Comparison of ENCODE assay signal across 30 mouse cellular contexts in genomic region chr3:123695721-123696120, GRCm38 (mm10). TPM values are rescaled to one million over a fixed set of nuclear protein-coding genes. Genes with fewer than 3 reads are reported as not detected.
DNase-seq lines count a peak whose midpoint lies in the region; ATAC-seq and TF ChIP-seq lines count a peak whose summit lies in the region.
"Had no signal": no experiment of that assay in that cellular context is flagged by ENCODE, and none has a peak within 500 bp of the region (broad histone marks: within the 10 kb centered on the region; RNA-seq: fewer than 3 reads in every experiment).

No protein-coding gene starts in this region.

- no peaks in the 10 kb centered on the region for H3K36me3 ChIP-seq in forebrain, postnatal 0 days (ENCODE audit: insufficient read depth)
- no peaks in the 10 kb centered on the region for H3K36me3 ChIP-seq in forebrain, embryonic 13.5 days (ENCODE audit: poor library complexity, severe bottlenecking)
- no peaks in the 10 kb centered on the region for H3K36me3 ChIP-seq in midbrain, embryonic 11.5 days (ENCODE audit: control insufficient read depth, insufficient read depth, low read length)
- no peaks in the 10 kb centered on the region for H3K36me3 ChIP-seq in midbrain, embryonic 15.5 days (replicated peaks)
- H3K36me3 ChIP-seq: embryonic facial prominence, embryonic 10.5 days; embryonic facial prominence, embryonic 13.5 days; G1E; heart, embryonic 12.5 days; heart, embryonic 15.5 days; hindbrain, embryonic 10.5 days; hindbrain, embryonic 13.5 days had no signal

- DNase-seq in cerebellum, postnatal 14 days = peak; percentile 24 to 29
- peak; percentile 31 for DNase-seq in forebrain, postnatal 0 days
- peak; percentile 77 for DNase-seq in midbrain, embryonic 11.5 days (ENCODE audit: low spot score, missing footprints)
- DNase-seq in brain, embryonic 14.5 days (ENCODE audit: low read depth) = peak; percentile 69
- DNase-seq: adrenal gland, postnatal 10 days; adrenal gland, postnatal 36 days; B cell, adult 2 months; cerebellum, adult 18-20 months; cerebellum, adult 9-10 months; cerebellum, postnatal 36 days; embryo, embryonic 11 days; gastrocnemius, postnatal 25 days; heart, adult 18-20 months; heart, postnatal 10 days; heart, postnatal 36 days had no signal

- no peak for TF ChIP-seq POLR2A in brain, embryonic 14.5 days (IDR thresholded peaks at IDR 0.05; ENCODE audit: borderline replicate concordance, extremely low read depth, insufficient read depth, insufficient read length, poor library complexity, severe bottlenecking)

- H3K4me3 ChIP-seq in forebrain, postnatal 0 days (ENCODE audit: low read depth, low read length) = no peak overlapping the region
- no peak overlapping the region for H3K4me3 ChIP-seq in forebrain, embryonic 13.5 days
- no peak overlapping the region for H3K4me3 ChIP-seq in midbrain, embryonic 11.5 days (ENCODE audit: low read depth, low read length)
- no peak overlapping the region for H3K4me3 ChIP-seq in midbrain, embryonic 15.5 days
- H3K4me3 ChIP-seq: embryonic facial prominence, embryonic 10.5 days; embryonic facial prominence, embryonic 13.5 days; erythroblast, embryonic 14.5 days; heart, embryonic 12.5 days; heart, embryonic 15.5 days; hindbrain, embryonic 10.5 days; hindbrain, embryonic 13.5 days had no signal

- no peak overlapping the region for H3K27ac ChIP-seq in forebrain, postnatal 0 days (ENCODE audit: low read depth, low read length)
- H3K27ac ChIP-seq in forebrain, embryonic 13.5 days = no peak overlapping the region
- no peak overlapping the region for H3K27ac ChIP-seq in midbrain, embryonic 11.5 days (ENCODE audit: low read depth, low read length)
- H3K27ac ChIP-seq in midbrain, embryonic 15.5 days = no peak overlapping the region
- H3K27ac ChIP-seq: embryonic facial prominence, embryonic 10.5 days; embryonic facial prominence, embryonic 13.5 days; heart, embryonic 15.5 days; hindbrain, embryonic 10.5 days; hindbrain, embryonic 13.5 days had no signal

- no peak overlapping the region for H3K9ac ChIP-seq in forebrain, postnatal 0 days
- no peak overlapping the region for H3K9ac ChIP-seq in forebrain, embryonic 13.5 days
- H3K9ac ChIP-seq in midbrain, embryonic 11.5 days (ENCODE audit: low read length) = no peak overlapping the region
- H3K9ac ChIP-seq in midbrain, embryonic 15.5 days = no peak overlapping the region
- H3K9ac ChIP-seq: embryonic facial prominence, embryonic 13.5 days; heart, embryonic 12.5 days; heart, embryonic 15.5 days; hindbrain, embryonic 13.5 days had no signal

- ATAC-seq in cerebellum, adult (ENCODE audit: insufficient number of reproducible peaks, low FRiP score, low TSS enrichment) = no peak
- ATAC-seq in forebrain, postnatal 0 days = no peak
- ATAC-seq in forebrain, embryonic 13.5 days = no peak
- no peak for ATAC-seq in midbrain, embryonic 11.5 days (ENCODE audit: low FRiP score)
- ATAC-seq in midbrain, embryonic 15.5 days (replicated peaks) = no peak
- ATAC-seq: intestine, postnatal 0 days; Patski had no signal

- no peaks in the 10 kb centered on the region for H3K9me3 ChIP-seq in forebrain, postnatal 0 days (ENCODE audit: low read length)
- H3K9me3 ChIP-seq in forebrain, embryonic 13.5 days (replicated peaks) = no peaks in the 10 kb centered on the region
- H3K9me3 ChIP-seq in midbrain, embryonic 11.5 days (ENCODE audit: control insufficient read depth, low read length) = no peaks in the 10 kb centered on the region
- H3K9me3 ChIP-seq in midbrain, embryonic 15.5 days = no peaks in the 10 kb centered on the region
- H3K9me3 ChIP-seq: embryonic facial prominence, embryonic 10.5 days; embryonic facial prominence, embryonic 13.5 days; heart, embryonic 12.5 days; heart, embryonic 15.5 days; hindbrain, embryonic 10.5 days; hindbrain, embryonic 13.5 days had no signal

- H3K4me2 ChIP-seq in forebrain, postnatal 0 days (ENCODE audit: low read depth) = no peak overlapping the region
- no peak overlapping the region for H3K4me2 ChIP-seq in forebrain, embryonic 13.5 days
- H3K4me2 ChIP-seq in midbrain, embryonic 11.5 days = no peak overlapping the region
- no peak overlapping the region for H3K4me2 ChIP-seq in midbrain, embryonic 15.5 days
- H3K4me2 ChIP-seq: embryonic facial prominence, embryonic 13.5 days; heart, embryonic 12.5 days; heart, embryonic 15.5 days; hindbrain, embryonic 13.5 days had no signal

- H3K27me3 ChIP-seq in forebrain, postnatal 0 days (ENCODE audit: insufficient read depth, low read length) = no peaks in the 10 kb centered on the region
- H3K27me3 ChIP-seq in forebrain, embryonic 13.5 days = no peaks in the 10 kb centered on the region
- H3K27me3 ChIP-seq in midbrain, embryonic 11.5 days (ENCODE audit: control insufficient read depth, insufficient read depth, low read length) = no peaks in the 10 kb centered on the region
- H3K27me3 ChIP-seq in midbrain, embryonic 15.5 days (replicated peaks) = no peaks in the 10 kb centered on the region
- H3K27me3 ChIP-seq: CH12.LX; hindbrain, embryonic 13.5 days; Patski had no signal

- TF ChIP-seq CTCF in forebrain, postnatal 0 days (IDR thresholded peaks at IDR 0.05; ENCODE audit: low read depth) = no peak
- no peak for TF ChIP-seq CTCF in brain, embryonic 14.5 days (IDR thresholded peaks at IDR 0.05; ENCODE audit: borderline replicate concordance, extremely low read depth, insufficient read depth, insufficient read length)

- WGBS in forebrain, postnatal 0 days = 33% methylated on average over 3 of the region's 3 CpGs
- WGBS in forebrain, embryonic 13.5 days = 62% methylated on average over 3 of the region's 3 CpGs
- 89% methylated on average over 3 of the region's 3 CpGs for WGBS in midbrain, embryonic 11.5 days
- WGBS in midbrain, embryonic 15.5 days = 62% methylated on average over 3 of the region's 3 CpGs

- H3K4me1 ChIP-seq in forebrain, postnatal 0 days (ENCODE audit: insufficient read depth) = no peaks in the 10 kb centered on the region
- H3K4me1 ChIP-seq in forebrain, embryonic 13.5 days = no peaks in the 10 kb centered on the region
- no peaks in the 10 kb centered on the region for H3K4me1 ChIP-seq in midbrain, embryonic 11.5 days (ENCODE audit: control insufficient read depth, insufficient read depth, low read length)
- H3K4me1 ChIP-seq in midbrain, embryonic 15.5 days = no peaks in the 10 kb centered on the region
- H3K4me1 ChIP-seq: embryonic facial prominence, embryonic 10.5 days; embryonic facial prominence, embryonic 13.5 days; heart, embryonic 12.5 days; heart, embryonic 15.5 days had no signal

RNA-seq across cellular contexts. Expression of gene Ndst3, which starts 5.1 kb away (rescaled TPM):
- total RNA-seq in forebrain, postnatal 0 days (2014; rRNA removed) = 7.3 and 9.3 TPM in 2 replicates
- 2.8 and 4.2 TPM in 2 replicates for polyA plus RNA-seq in forebrain, postnatal 0 days (2015; fragmentation: Nextera tagmentation; extraction: Ambion mirVana)
- polyA plus RNA-seq in forebrain, embryonic 13.5 days (2015; fragmentation: Nextera tagmentation; extraction: Ambion mirVana) = 9.9 and 11.4 TPM in 2 replicates
- 14.6 and 18.2 TPM in 2 replicates for polyA plus RNA-seq in midbrain, embryonic 11.5 days (2014; fragmentation: Nextera tagmentation; extraction: Ambion mirVana)
- polyA plus RNA-seq in midbrain, embryonic 15.5 days (2015; fragmentation: Nextera tagmentation; extraction: Ambion mirVana) = 17.3 and 19.6 TPM in 2 replicates
- 14.8 and 17.9 TPM in 2 replicates for polyA plus RNA-seq in brain, embryonic 14.5 days (2012; rRNA removed)
- total RNA-seq: gastrocnemius, adult 8-10 months had no signal
- polyA plus RNA-seq: erythroblast, embryonic 14.5 days; G1E had no signal

Comparison
In these comparisons a context has a peak if more than half of its experiments do, and no peak if none do; other contexts are left out.
1. DNase-seq: peak in every context shown above with its lines; median percentile 77 in midbrain, embryonic 11.5 days; 69 in brain, embryonic 14.5 days; 31 in forebrain, postnatal 0 days; 26 in cerebellum, postnatal 14 days.